Mouse (Mus musculus) forebrain, embryonic 16.5 days (tissue): ENCODE measurements around the gene Fahd1. TPM values are rescaled to one million over a fixed set of nuclear protein-coding genes. Genes with fewer than 3 reads are reported as not detected.

Experiments used
- ATAC-seq: fragments of 200-750 bp; cut with Nextera tagmentation; 2 replicates; pipeline ENCODE4 v1.8.0; 2017; ENCODE audit warnings: mild to moderate bottlenecking, moderate library complexity
- H3K27ac ChIP-seq: fragments of 300-500 bp; sonication (generic); 2 replicates; pipeline ENCODE4 v1.5.1; 2014; ENCODE audit warnings: low read length, control low read depth
- H3K27me3 ChIP-seq: fragments of 300-500 bp; sonication (generic); replicated peaks from 2 replicates; pipeline ENCODE4 v1.6.1; 2014; ENCODE audit warnings: low read length; ENCODE audit not compliant: control insufficient read depth, insufficient read depth
- H3K36me3 ChIP-seq: fragments of 300-500 bp; sonication (generic); 2 replicates; pipeline ENCODE4 v1.6.1; 2014; ENCODE audit not compliant: control insufficient read depth, insufficient read depth
- H3K4me1 ChIP-seq: fragments of 300-500 bp; sonication (generic); replicated peaks from 2 replicates; pipeline ENCODE4 v1.6.1; 2014; ENCODE audit warnings: low read length; ENCODE audit not compliant: control insufficient read depth, insufficient read depth
- H3K4me2 ChIP-seq: fragments of 300-500 bp; sonication (generic); 2 replicates; pipeline ENCODE4 v1.6.1; 2014; ENCODE audit warnings: mild to moderate bottlenecking, low read length, control low read depth
- H3K4me3 ChIP-seq: fragments of 300-500 bp; sonication (generic); replicated peaks from 2 replicates; pipeline ENCODE4 v1.5.1; 2014; ENCODE audit warnings: mild to moderate bottlenecking, low read length, control low read depth
- H3K9ac ChIP-seq: fragments of 300-500 bp; sonication (generic); replicated peaks from 2 replicates; pipeline ENCODE4 v1.6.1; 2014; ENCODE audit warnings: low read depth, low read length, control low read depth
- H3K9me3 ChIP-seq: fragments of 300-500 bp; sonication (generic); 2 replicates; pipeline ENCODE4 v1.6.1; 2016; ENCODE audit warnings: low read length; ENCODE audit not compliant: control insufficient read depth
- WGBS: fragments of 180-500 bp; shearing (Covaris S2); extraction: QIAGEN DNeasy Blood & Tissue Kit; methylation state at CpG from one replicate; pipeline ENCODE4 v1.1.7; 2014; 5-methylcytosine and 5-hydroxymethylcytosine counted together
- polyA plus RNA-seq: library from polyadenylated mRNA; unstranded; fragments of >200 nt; fragmentation: Nextera tagmentation; extraction: Ambion mirVana; gene quantifications from 2 replicates; pipeline ENCODE4 v1.2.1, GENCODE M21; 2015

The Fahd1 gene
- polyA plus RNA-seq, 1 experiment from 2014 or later, result 14.4 TPM

GRCm38 (mm10) chr17:24855838-24856464 lies 5.8 kb upstream of the Fahd1 start:
- Histone ChIP-seq H3K27ac (no peak overlapping the region), H3K9ac (no peak overlapping the region), H3K27me3 (0 out of 2 replicates have a peak, but pooled peaks cover 4% of the 10 kb centered on the region), H3K9me3 (no peaks in the 10 kb centered on the region), H3K4me3 (no peak overlapping the region), H3K4me2 (no peak overlapping the region), H3K4me1 (peaks cover 9% of the 10 kb centered on the region), H3K36me3 (no peaks in the 10 kb centered on the region; the same call in 1 of the 2 replicates)
- ATAC-seq, result no peak
- WGBS, result 86% methylated on average over 3 of the region's 3 CpGs

GRCm38 (mm10) chr17:24851381-24852125 lies 1.4 kb upstream of the Fahd1 start:
- Histone ChIP-seq H3K4me3 (no peak overlapping the region; the same call in 1 of the 2 replicates), H3K36me3 (no peaks in the 10 kb centered on the region), H3K9ac (peak overlapping the region; percentile 62), H3K9me3 (no peaks in the 10 kb centered on the region), H3K4me1 (peaks cover 17% of the 10 kb centered on the region), H3K27ac (no peak overlapping the region), H3K27me3 (0 out of 2 replicates have a peak, but pooled peaks cover 4% of the 10 kb centered on the region), H3K4me2 (peak overlapping the region; percentile 88)
- no peak for ATAC-seq
- 82% methylated on average over 10 of the region's 10 CpGs for WGBS

- H3K4me3 ChIP-seq, result peak overlapping the region; percentile 62
- H3K9me3 ChIP-seq, result no peaks in the 10 kb centered on the region
- WGBS, result under 1% methylated on average over 20 of the region's 20 CpGs
- H3K9ac ChIP-seq, result peak overlapping the region; percentile 62
- 0 out of 2 replicates have a peak, but pooled peaks cover 4% of the 10 kb centered on the region for H3K27me3 ChIP-seq
- peak overlapping the region; percentile 88 for H3K4me2 ChIP-seq
- H3K4me1 ChIP-seq, result peaks cover 17% of the 10 kb centered on the region
- H3K27ac ChIP-seq, result no peak overlapping the region
- ATAC-seq, result no peak
- H3K36me3 ChIP-seq, result no peaks in the 10 kb centered on the region
Observed at GRCm38 (mm10) chr17:24850773-24851127, 586 bp upstream of the Fahd1 start.

- H3K27me3 ChIP-seq, result 0 out of 2 replicates have a peak, but pooled peaks cover 4% of the 10 kb centered on the region
- WGBS, result under 1% methylated on average over 21 of the region's 21 CpGs
- peak overlapping the region; percentile 62 for H3K4me3 ChIP-seq
- H3K27ac ChIP-seq, result peak overlapping the region; percentile 78
- H3K9ac ChIP-seq, result peak overlapping the region; percentile 74
- no peak for ATAC-seq
- H3K4me2 ChIP-seq, result peak overlapping the region; percentile 72
- H3K9me3 ChIP-seq, result no peaks in the 10 kb centered on the region
- H3K4me1 ChIP-seq, result peaks cover 17% of the 10 kb centered on the region
- no peaks in the 10 kb centered on the region for H3K36me3 ChIP-seq
Observed at GRCm38 (mm10) chr17:24849733-24850064, 465 bp downstream of the Fahd1 start.

- ATAC-seq, result no peak
Observed at GRCm38 (mm10) chr17:24848600-24849031, 1.5 kb downstream of the Fahd1 start.

GRCm38 (mm10) chr17:24847386-24847785 lies 2.8 kb downstream of the Fahd1 start:
- Histone ChIP-seq H3K9ac (no peak overlapping the region), H3K27ac (no peak overlapping the region), H3K4me3 (no peak overlapping the region), H3K4me1 (peaks cover 17% of the 10 kb centered on the region), H3K27me3 (0 out of 2 replicates have a peak, but pooled peaks cover 4% of the 10 kb centered on the region), H3K36me3 (no peaks in the 10 kb centered on the region), H3K9me3 (no peaks in the 10 kb centered on the region), H3K4me2 (no peak overlapping the region)
- WGBS, result 98% methylated on average over 1 of the region's 1 CpGs
- no peak for ATAC-seq

More at GRCm38 (mm10) chr17:24848600-24849031, 1.5 kb downstream of the Fahd1 start:
- H3K36me3 ChIP-seq, result no peaks in the 10 kb centered on the region
- peaks cover 17% of the 10 kb centered on the region for H3K4me1 ChIP-seq
- no peaks in the 10 kb centered on the region for H3K9me3 ChIP-seq
- H3K4me3 ChIP-seq, result no peak overlapping the region
- no peak overlapping the region for H3K27ac ChIP-seq
- H3K4me2 ChIP-seq, result 0 out of 2 replicates have a peak overlapping the region, but pooled peaks have one; percentile 7
- 0 out of 2 replicates have a peak, but pooled peaks cover 4% of the 10 kb centered on the region for H3K27me3 ChIP-seq
- H3K9ac ChIP-seq, result no peak overlapping the region

GRCm38 (mm10) chr17:24844525-24844924 lies 5.6 kb downstream of the Fahd1 start:
- peaks cover 10% of the 10 kb centered on the region for H3K4me1 ChIP-seq
- no peak for ATAC-seq

GRCm38 (mm10) chr17:24842631-24843030 lies 7.5 kb downstream of the Fahd1 start:
- Histone ChIP-seq H3K27me3 (peaks cover 6% of the 10 kb centered on the region; the same call in 1 of the 2 replicates), H3K4me3 (no peak overlapping the region), H3K9ac (no peak overlapping the region), H3K36me3 (no peaks in the 10 kb centered on the region), H3K4me1 (no peaks in the 10 kb centered on the region), H3K4me2 (no peak overlapping the region), H3K9me3 (no peaks in the 10 kb centered on the region), H3K27ac (no peak overlapping the region)
- ATAC-seq, result no peak
- WGBS, result 52% methylated on average over 2 of the region's 2 CpGs

More at GRCm38 (mm10) chr17:24844525-24844924, 5.6 kb downstream of the Fahd1 start:
- Histone ChIP-seq H3K4me3 (no peak overlapping the region), H3K27me3 (peaks cover 6% of the 10 kb centered on the region; the same call in 1 of the 2 replicates), H3K9me3 (no peaks in the 10 kb centered on the region), H3K4me2 (no peak overlapping the region), H3K9ac (no peak overlapping the region), H3K36me3 (no peaks in the 10 kb centered on the region), H3K27ac (no peak overlapping the region)
- WGBS, result 53% methylated on average over 9 of the region's 9 CpGs

- Histone ChIP-seq H3K4me2 (no peak overlapping the region), H3K9ac (no peak overlapping the region), H3K9me3 (no peaks in the 10 kb centered on the region), H3K4me3 (no peak overlapping the region), H3K27ac (no peak overlapping the region), H3K27me3 (peaks cover 6% of the 10 kb centered on the region; the same call in 1 of the 2 replicates), H3K36me3 (no peaks in the 10 kb centered on the region), H3K4me1 (no peaks in the 10 kb centered on the region)
- 53% methylated on average over 4 of the region's 4 CpGs for WGBS
- ATAC-seq, result no peak
Observed at GRCm38 (mm10) chr17:24841133-24841532, 9.0 kb downstream of the Fahd1 start.
